Mouse (Mus musculus) kidney, adult 11 months (tissue): ENCODE results near the gene D6Ertd527e.
A peak's percentile ranks its signal among the peaks of the same experiment; 100 is the strongest.
"Not testable (repeated sequence)": the region's sequence is repeated elsewhere in the genome, so short reads cannot be mapped to it uniquely, and the experiment has no call there.

Experiments used
- DNase-seq: peaks from one replicate; pipeline ENCODE4 v3.0.0; 2022

The D6Ertd527e gene

DNA sequence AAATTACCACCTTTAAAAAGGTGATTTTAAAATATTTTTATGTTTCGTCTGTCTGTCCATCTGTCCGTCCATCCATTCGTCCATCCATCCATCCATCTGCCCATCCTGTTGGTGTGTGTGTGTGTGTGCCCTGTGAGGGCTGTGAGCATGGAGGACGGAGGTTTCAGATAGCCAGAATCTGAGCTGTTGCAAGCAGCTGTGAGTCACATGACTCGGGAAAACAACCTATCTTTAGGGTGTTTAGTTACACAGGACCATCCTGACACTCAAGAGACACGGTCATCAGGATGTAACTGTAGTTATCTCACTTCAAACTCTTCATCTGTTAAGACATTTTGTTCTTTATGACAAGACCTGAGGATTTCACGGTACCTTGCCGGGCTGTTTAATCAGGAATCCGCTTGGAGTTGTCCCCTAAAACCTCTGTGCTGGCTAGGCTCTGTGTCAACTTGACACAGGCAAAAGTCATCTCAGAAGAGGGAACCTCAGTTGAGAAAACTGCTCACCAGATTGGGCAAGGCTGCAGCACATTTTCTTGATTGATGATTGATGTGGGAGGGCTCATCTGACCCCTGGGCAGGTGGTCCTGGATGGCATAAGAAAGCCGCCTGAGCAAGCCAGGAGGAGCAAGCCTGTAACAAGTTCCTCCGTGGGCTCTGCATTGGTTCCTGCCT is at the start of gene D6Ertd527e:
TSS of gene D6Ertd527e (plus strand) at position 624 of the 674 bp plus-strand sequence.
- DNase-seq, result no peak

DNA sequence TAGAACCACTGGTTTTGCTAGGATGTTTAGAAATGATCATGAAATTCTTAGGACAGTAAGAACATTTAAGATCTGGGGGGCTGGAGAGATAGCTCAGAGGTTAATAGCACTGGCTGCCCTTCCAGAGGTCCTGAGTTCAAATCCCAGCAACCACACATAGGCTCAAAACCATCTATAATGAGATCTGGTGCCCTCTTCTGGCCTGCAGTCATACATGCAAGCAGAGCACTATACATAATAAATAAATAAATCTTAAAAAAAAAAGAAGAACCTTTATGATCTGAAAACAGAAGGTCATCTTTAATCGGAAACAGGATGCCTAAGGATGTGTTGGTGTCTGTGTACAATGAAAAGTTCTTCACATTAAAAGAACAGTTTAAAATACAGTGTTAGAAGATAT is 44.8 kb upstream of the D6Ertd527e start:
- no peak for DNase-seq

DNA sequence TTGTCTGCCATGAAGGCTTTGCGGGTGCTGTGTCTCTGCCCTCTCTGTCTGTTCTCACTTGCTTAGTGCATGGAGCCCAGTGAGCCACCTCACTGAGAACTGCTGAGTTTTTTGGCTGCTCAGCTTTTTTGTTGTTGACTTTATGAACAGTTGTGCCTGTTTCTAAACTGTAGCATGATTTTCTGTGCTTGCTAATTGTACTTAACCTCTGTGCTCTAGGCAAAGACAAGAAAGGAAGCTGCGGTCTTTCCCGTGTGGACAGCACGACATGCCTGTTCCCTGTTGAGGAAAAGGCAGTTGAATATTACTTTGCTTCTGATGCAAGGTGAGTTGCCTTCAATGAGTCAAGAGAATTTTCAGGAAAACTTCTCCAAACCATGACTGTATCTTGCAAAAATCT is 41.0 kb upstream of the D6Ertd527e start:
- no peak for DNase-seq

- no peak for DNase-seq
These were observed 36.3 kb upstream of the D6Ertd527e start for GRCm38 (mm10) chr6:87068209-87068608.

GRCm38 (mm10) chr6:87069195-87069900 is 35.2 kb upstream of the D6Ertd527e start:
- DNase-seq, result no peak

GRCm38 (mm10) chr6:87070641-87071040 is 33.9 kb upstream of the D6Ertd527e start:
- no peak for DNase-seq

GRCm38 (mm10) chr6:87072759-87073158 is 31.8 kb upstream of the D6Ertd527e start:
- no peak for DNase-seq

DNA sequence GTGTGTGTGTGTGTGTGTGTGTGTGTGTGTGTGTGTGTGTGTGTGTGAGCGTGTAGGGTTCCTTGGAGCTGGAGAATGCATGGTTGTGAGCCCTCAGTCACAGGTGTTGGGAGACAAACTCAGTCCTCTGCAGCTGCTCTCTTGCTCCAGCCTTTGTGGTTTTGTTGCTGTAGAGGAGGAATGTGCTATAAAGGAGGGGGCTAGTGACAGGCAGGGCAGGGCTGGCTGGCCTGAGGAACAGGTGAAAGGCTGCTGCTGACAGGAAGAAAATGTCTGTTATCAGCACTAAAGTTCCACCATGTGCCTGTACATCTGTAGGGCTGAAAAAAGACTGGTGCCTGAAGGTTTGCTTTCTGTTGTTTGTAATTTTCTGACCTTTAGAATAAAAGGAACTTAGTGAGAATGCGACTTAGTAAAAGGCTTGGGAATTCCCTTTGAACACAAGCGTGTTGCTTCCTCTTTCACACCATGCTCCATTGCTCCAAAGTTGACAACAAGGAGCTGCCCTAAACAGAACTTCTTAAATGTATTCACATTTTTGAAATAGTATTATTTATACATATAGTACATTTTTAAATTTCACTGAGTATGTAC is 29.4 kb upstream of the D6Ertd527e start:
- DNase-seq, result no peak

- DNase-seq, result no peak
These were observed 25.1 kb upstream of the D6Ertd527e start for GRCm38 (mm10) chr6:87079457-87079856.

- DNase-seq, result no peak
These were observed 19.5 kb upstream of the D6Ertd527e start for GRCm38 (mm10) chr6:87085026-87085425.

- no peak for DNase-seq
These were observed 16.2 kb upstream of the D6Ertd527e start for GRCm38 (mm10) chr6:87088356-87088755.

- DNase-seq, result no peak
These were observed 13.7 kb upstream of the D6Ertd527e start for GRCm38 (mm10) chr6:87090877-87091276.

DNA sequence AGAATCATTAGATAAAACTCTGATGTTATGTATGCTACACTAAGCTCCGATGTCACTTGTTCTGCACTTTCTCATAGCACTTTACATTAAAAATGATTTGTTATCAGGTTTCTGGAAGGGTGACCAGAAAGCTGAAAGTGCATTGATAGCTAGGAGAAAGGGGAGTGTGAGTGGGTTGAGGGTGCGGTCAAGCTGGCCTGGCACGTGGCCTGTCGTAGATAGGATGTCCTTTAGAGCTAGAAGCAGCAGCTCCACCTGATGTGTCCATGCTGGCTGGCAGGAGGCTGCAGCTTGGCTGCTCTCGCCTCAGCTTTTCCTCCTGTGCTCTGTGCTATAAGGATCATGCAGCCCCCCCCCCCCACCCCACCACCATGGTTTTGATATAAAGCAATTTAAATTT is 12.1 kb upstream of the D6Ertd527e start:
- no peak for DNase-seq

GRCm38 (mm10) chr6:87093631-87094030 is 10.9 kb upstream of the D6Ertd527e start:
- not testable (repeated sequence) for DNase-seq

GRCm38 (mm10) chr6:87099261-87099660 is 5.3 kb upstream of the D6Ertd527e start:
- no peak for DNase-seq

- DNase-seq, result no peak
These were observed 4.8 kb upstream of the D6Ertd527e start for GRCm38 (mm10) chr6:87099671-87100296.

GRCm38 (mm10) chr6:87100297-87101020 is 4.1 kb upstream of the D6Ertd527e start:
- DNase-seq, result no peak

DNA sequence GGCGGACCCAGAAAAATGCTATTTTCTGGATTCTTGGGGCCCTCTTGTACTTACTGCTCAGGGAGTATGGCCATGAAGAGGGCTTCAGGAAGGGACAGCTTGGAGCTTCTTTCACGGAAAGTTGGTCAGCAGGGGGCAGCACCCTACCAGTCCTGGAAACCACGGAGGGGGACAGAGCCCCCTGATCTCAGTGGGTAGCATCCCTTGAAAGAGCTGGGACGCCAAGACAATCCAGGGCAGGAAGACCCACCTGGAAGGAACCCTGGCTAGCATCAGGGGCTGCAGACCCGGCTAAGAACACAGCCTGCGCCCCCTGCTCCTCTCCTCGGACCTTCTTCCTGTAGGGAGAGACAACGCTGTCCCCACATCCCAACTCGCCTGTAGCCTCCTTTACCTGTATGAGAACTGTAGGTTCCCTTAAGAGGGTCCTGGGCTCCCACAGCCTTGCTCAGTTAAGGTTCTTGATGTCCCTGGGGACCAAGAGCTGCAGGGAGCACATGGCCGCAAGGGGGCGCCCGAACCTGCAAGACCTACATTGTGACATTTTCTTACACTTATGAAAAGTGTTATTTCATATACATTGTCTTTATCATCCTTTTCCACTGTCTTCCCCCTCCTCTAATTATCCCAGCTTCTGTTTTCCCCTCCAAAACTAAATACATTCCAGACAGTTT is 3.1 kb upstream of the D6Ertd527e start:
- peak; percentile 71 for DNase-seq

DNA sequence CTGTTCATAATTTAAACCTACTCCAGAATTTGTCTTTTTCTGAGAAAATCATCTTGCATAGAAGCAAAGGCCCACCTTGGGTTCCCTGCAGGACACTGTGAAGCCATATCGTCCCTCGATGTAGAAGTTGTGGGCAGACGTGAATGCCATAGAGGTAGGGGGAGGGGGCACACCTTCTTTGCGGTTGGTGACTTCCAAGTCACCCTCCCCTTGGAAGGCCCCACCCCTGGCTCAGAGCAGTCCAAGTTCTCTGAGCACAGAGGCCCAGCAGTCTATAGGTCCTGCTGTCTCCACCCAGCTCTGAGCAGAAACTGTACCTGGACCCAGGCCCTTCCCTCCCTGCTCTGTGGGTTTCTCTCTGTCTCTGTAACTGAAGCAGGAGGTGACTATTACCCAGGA is 2.6 kb upstream of the D6Ertd527e start:
- no peak for DNase-seq

DNA sequence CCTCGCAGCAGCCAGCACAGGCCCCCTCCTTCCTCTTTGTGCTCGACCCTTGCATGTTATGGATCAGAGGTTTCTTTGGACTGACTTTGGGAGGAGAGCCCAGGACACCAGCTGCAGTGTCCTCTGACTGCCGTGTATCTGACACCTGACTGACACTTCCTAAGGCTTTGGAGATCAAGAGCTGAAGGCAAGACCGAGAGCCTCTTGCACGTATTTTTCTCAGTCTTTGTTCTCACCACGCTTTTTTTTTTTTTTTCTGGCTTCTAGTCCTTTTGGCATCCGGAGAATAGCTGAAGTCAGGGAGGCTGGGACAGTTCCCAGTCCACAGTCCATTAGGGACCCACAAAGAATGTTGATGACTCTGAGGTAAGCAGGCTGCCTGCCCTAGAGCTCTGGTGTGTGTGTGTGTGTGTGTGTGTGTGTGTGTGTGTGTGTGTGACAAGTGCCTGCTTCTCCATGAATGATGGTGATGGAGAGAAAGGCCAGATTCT is 2.1 kb upstream of the D6Ertd527e start:
- DNase-seq, result no peak

DNA sequence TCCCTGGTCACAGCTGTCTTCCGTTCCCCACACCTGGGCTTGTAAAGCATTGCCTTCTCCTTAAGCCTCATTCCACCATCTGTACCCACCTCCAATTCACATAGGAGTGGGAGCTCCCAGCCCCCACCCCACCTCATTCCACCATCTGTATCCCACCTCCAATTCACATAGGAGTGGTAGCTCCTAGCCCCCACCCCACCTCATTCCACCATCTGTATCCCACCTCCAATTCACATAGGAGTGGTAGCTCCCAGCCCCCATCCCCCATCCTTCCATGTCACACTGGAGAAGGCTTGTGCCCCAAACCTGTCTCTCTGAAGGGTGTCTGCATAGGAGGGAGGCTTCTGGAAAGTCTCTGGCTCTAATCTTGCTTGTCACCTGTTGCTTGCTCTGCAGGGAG is 1.2 kb upstream of the D6Ertd527e start:
- DNase-seq, result no peak

DNA sequence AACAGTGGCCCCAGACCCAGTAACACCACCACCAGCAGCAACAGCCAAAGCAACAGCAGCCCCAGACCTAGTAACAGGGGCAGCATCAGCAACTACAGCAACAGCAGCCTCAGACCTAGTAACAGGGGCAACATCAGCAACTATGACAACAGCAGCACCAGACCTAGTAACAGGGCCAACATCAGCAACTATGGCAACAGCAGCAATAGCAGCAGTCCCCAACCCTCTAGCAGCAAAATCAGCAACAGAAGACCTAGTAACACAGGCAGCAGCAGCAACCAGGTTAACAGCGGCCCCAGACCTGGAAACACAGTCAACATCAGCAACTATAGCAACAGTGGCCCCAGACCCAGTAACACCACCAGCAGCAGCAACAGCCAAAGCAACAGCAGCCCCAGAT is 6.9 kb downstream of the D6Ertd527e start:
- DNase-seq, result no peak
